In genomic region chr9:44568083-44568455, GRCm38 (mm10) we compare ENCODE assay signal across 10 mouse cellular contexts. TPM values are rescaled to one million over a fixed set of nuclear protein-coding genes. Genes with fewer than 3 reads are reported as not detected.
DNase-seq lines count a peak whose midpoint lies in the region; ATAC-seq lines count a peak whose summit lies in the region.
"Had no signal": no experiment of that assay in that cellular context is flagged by ENCODE, and none has a peak within 500 bp of the region (broad histone marks: within the 10 kb centered on the region; RNA-seq: fewer than 3 reads in every experiment).

No protein-coding gene starts in this region.

- intact Hi-C loops in gastrocnemius, postnatal 36 days (cut with DNase I) = no loop called here

- ATAC-seq in midbrain, embryonic 13.5 days = no peak
- ATAC-seq in liver, embryonic 13.5 days (ENCODE audit: low read depth) = no peak
- ATAC-seq: Patski had no signal

- peaks cover 19% of the 10 kb centered on the region for H3K4me1 ChIP-seq in midbrain, embryonic 10.5 days
- H3K4me1 ChIP-seq in midbrain, embryonic 13.5 days (replicated peaks) = no peaks in the 10 kb centered on the region
- H3K4me1 ChIP-seq in liver, embryonic 13.5 days (replicated peaks) = peaks cover 55% of the 10 kb centered on the region

- no peak overlapping the region for H3K9ac ChIP-seq in midbrain, embryonic 13.5 days (replicated peaks)
- peak overlapping the region; percentile 28; the same call in 1 of the 2 replicates for H3K9ac ChIP-seq in liver, embryonic 13.5 days

- DNase-seq in midbrain, embryonic 10.5 days (ENCODE audit: low spot score) = no peak
- DNase-seq in T-cell, adult 2 months (ENCODE audit: low spot score) = peak; percentile 60
- no peak for DNase-seq in liver, embryonic 13.5 days
- peak; percentile 86 for DNase-seq in splenic B cell, adult 2 months (ENCODE audit: low read depth, low spot score)
- DNase-seq in urinary bladder, postnatal 14 days (ENCODE audit: low spot score) = no peak
- DNase-seq in gastrocnemius, postnatal 36 days = no peak
- DNase-seq: kidney, adult 11 months had no signal

- H3K27me3 ChIP-seq in midbrain, embryonic 10.5 days (ENCODE audit: low read depth, poor library complexity, severe bottlenecking) = no peaks in the 10 kb centered on the region
- no peaks in the 10 kb centered on the region for H3K27me3 ChIP-seq in midbrain, embryonic 13.5 days
- H3K27me3 ChIP-seq in liver, embryonic 13.5 days = no peaks in the 10 kb centered on the region
- H3K27me3 ChIP-seq in splenic B cell, adult 2 months (ENCODE audit: control insufficient read depth, insufficient read depth, low read length, poor library complexity, severe bottlenecking) = no peaks in the 10 kb centered on the region
- H3K27me3 ChIP-seq: Patski had no signal

- peak overlapping the region; percentile 63 for H3K27ac ChIP-seq in midbrain, embryonic 10.5 days (replicated peaks)
- H3K27ac ChIP-seq in midbrain, embryonic 13.5 days = no peak overlapping the region
- peak overlapping the region; percentile 63 for H3K27ac ChIP-seq in liver, embryonic 13.5 days

- H3K9me3 ChIP-seq in midbrain, embryonic 10.5 days (replicated peaks) = no peaks in the 10 kb centered on the region
- H3K9me3 ChIP-seq in midbrain, embryonic 13.5 days = no peaks in the 10 kb centered on the region
- no peaks in the 10 kb centered on the region for H3K9me3 ChIP-seq in liver, embryonic 13.5 days (replicated peaks)

- H3K36me3 ChIP-seq in midbrain, embryonic 10.5 days = no peaks in the 10 kb centered on the region
- H3K36me3 ChIP-seq in midbrain, embryonic 13.5 days = no peaks in the 10 kb centered on the region
- no peaks in the 10 kb centered on the region for H3K36me3 ChIP-seq in liver, embryonic 13.5 days
- no peaks in the 10 kb centered on the region for H3K36me3 ChIP-seq in splenic B cell, adult 2 months (ENCODE audit: control insufficient read depth, insufficient read depth, low read length, poor library complexity, severe bottlenecking)

- H3K4me3 ChIP-seq in midbrain, embryonic 10.5 days = no peak overlapping the region
- no peak overlapping the region for H3K4me3 ChIP-seq in midbrain, embryonic 13.5 days (replicated peaks)
- H3K4me3 ChIP-seq in liver, embryonic 13.5 days (replicated peaks) = no peak overlapping the region

- H3K4me2 ChIP-seq in midbrain, embryonic 13.5 days (replicated peaks) = no peak overlapping the region
- H3K4me2 ChIP-seq in liver, embryonic 13.5 days = peak overlapping the region; percentile 18; the same call in 1 of the 2 replicates

- WGBS in midbrain, embryonic 10.5 days = 52% methylated on average over 7 of the region's 7 CpGs
- WGBS in midbrain, embryonic 13.5 days = 36% methylated on average over 7 of the region's 7 CpGs
- WGBS in liver, embryonic 13.5 days (ENCODE audit: insufficient replicate concordance) = 21% methylated on average over 7 of the region's 7 CpGs

RNA-seq across cellular contexts. Expression of gene Cxcr5, which starts 6.4 kb away (rescaled TPM):
- not detected in 2 replicates for polyA plus RNA-seq in midbrain, embryonic 10.5 days (2016; fragmentation: Nextera tagmentation; extraction: Ambion mirVana)
- polyA plus RNA-seq in midbrain, embryonic 13.5 days (2015; fragmentation: Nextera tagmentation; extraction: Ambion mirVana) = not detected in 2 replicates
- 0.09 TPM in 1 of 2 replicates, not detected in the other for polyA plus RNA-seq in liver, embryonic 13.5 days (2015; fragmentation: Nextera tagmentation; extraction: Ambion mirVana)
- total RNA-seq in gastrocnemius, postnatal 36 days (2021) = not detected
- polyA plus RNA-seq: heart, embryonic 14.5 days; Patski had no signal

RNA-seq across cellular contexts. Expression of gene Ddx6, which starts 36.6 kb away (rescaled TPM):
- polyA plus RNA-seq in midbrain, embryonic 10.5 days (2016; fragmentation: Nextera tagmentation; extraction: Ambion mirVana) = 19.5 and 19.7 TPM in 2 replicates
- polyA plus RNA-seq in midbrain, embryonic 13.5 days (2015; fragmentation: Nextera tagmentation; extraction: Ambion mirVana) = 27.5 and 28.1 TPM in 2 replicates
- polyA plus RNA-seq in liver, embryonic 13.5 days (2015; fragmentation: Nextera tagmentation; extraction: Ambion mirVana) = 7.2 and 8.2 TPM in 2 replicates
- 10 to 100 TPM; 57.4 to 60.7 TPM for total RNA-seq in gastrocnemius, postnatal 36 days (2021)

Comparison
In these comparisons a context has a peak if more than half of its experiments do, and no peak if none do; other contexts are left out.
1. DNase-seq: peak in T-cell, adult 2 months (single experiment) and splenic B cell, adult 2 months (single experiment); none in midbrain, embryonic 10.5 days (single experiment), liver, embryonic 13.5 days (single experiment), urinary bladder, postnatal 14 days (single experiment) and gastrocnemius, postnatal 36 days (0 of 2).